Mouse (Mus musculus) heart, adult 2 months (tissue): ENCODE results near the gene Dusp21. TPM values are rescaled to one million over a fixed set of nuclear protein-coding genes. Genes with fewer than 3 reads are reported as not detected.

Experiments used
- DNase-seq, 2 experiments: peaks; one replicate each; pipeline ENCODE4 v3.0.0; 2021
- H3K27ac ChIP-seq: fragments of 200-600 bp; 2 replicates; pipeline ENCODE4 v1.8.1; 2022
- H3K27me3 ChIP-seq: fragments of 200-500 bp; 2 replicates; pipeline ENCODE4 v1.6.1; 2012; ENCODE audit warnings: mild to moderate bottlenecking, low read length, inconsistent platforms, mixed read lengths; ENCODE audit not compliant: control insufficient read depth, insufficient read depth
- H3K36me3 ChIP-seq: fragments of 200-500 bp; 2 replicates; pipeline ENCODE4 v1.6.1; 2012; ENCODE audit warnings: low read length, inconsistent platforms; ENCODE audit not compliant: control insufficient read depth, insufficient read depth
- H3K4me1 ChIP-seq: fragments of 200-500 bp; 2 replicates; pipeline ENCODE4 v1.6.1; 2011; ENCODE audit warnings: low read length; ENCODE audit not compliant: control insufficient read depth, insufficient read depth
- H3K4me3 ChIP-seq: fragments of 200-600 bp; 2 replicates; pipeline ENCODE4 v1.8.1; 2022
- H3K79me2 ChIP-seq: fragments of 200-500 bp; replicated peaks from 2 replicates; pipeline ENCODE4 v1.6.1; 2012; ENCODE audit warnings: mild to moderate bottlenecking, inconsistent platforms, low read length, moderate library complexity, mixed read lengths; ENCODE audit not compliant: control insufficient read depth, insufficient read depth
- H3K9ac ChIP-seq: fragments of 200-500 bp; 2 replicates; pipeline ENCODE4 v1.6.1; 2012; ENCODE audit warnings: low read depth, mild to moderate bottlenecking, control low read depth, inconsistent platforms, low read length, mixed read lengths
- CTCF ChIP-seq: fragments of 200-600 bp; IDR thresholded peaks from 2 replicates; pipeline ENCODE4 v1.8.1; 2022; ENCODE audit warnings: antibody characterized with exemption, mild to moderate bottlenecking, moderate library complexity
- EP300 ChIP-seq: fragments of 200-500 bp; IDR thresholded peaks from 2 replicates; pipeline ENCODE4 v1.6.1; 2011; ENCODE audit warnings: low read depth, low read length, control low read depth; ENCODE audit not compliant: insufficient read depth
- POLR2A ChIP-seq: fragments of 200-500 bp; IDR thresholded peaks from 2 replicates; pipeline ENCODE4 v1.6.1; 2011; ENCODE audit warnings: mild to moderate bottlenecking, low read depth, low read length, control low read depth; ENCODE audit not compliant: insufficient read depth
- WGBS: fragments of 180-500 bp; shearing (Covaris S2); methylation state at CpG from one replicate; pipeline ENCODE4 v1.1.7; 2018; 5-methylcytosine and 5-hydroxymethylcytosine counted together
- intact Hi-C: fragments of 180-260 bp; cut with DNase I; formaldehyde crosslinking; loops from one replicate; pipeline ENCODE4 v1.15.1; 2025
- polyA plus RNA-seq: library from polyadenylated mRNA; depleted of rRNA; stranded (reverse); fragments of >200 nt; gene quantifications from 2 replicates; pipeline ENCODE4 v1.2.3, GENCODE M21; 2012
- total RNA-seq, 2 experiments: library from RNA; stranded (reverse); gene quantifications; 2 replicates each; pipeline ENCODE4 v1.2.3; 2021

The Dusp21 gene
- total and polyA plus RNA-seq, 3 experiments: not detected

GRCm38 (mm10) chrX:18163917-18164624, 18.4 kb downstream of the Dusp21 start:
- Histone ChIP-seq H3K9ac (peak overlapping the region; percentile 97), H3K4me3 (peak overlapping the region; percentile 95), H3K36me3 (no peaks in the 10 kb centered on the region), H3K27me3 (no peaks in the 10 kb centered on the region), H3K27ac (peak overlapping the region; percentile 96), H3K79me2 (no peaks in the 10 kb centered on the region), H3K4me1 (no peaks in the 10 kb centered on the region)
- intact Hi-C loops: loop anchor here (5.0 to 10.0 kb wide), 4 partner anchors 73 to 639 kb away; no protein-coding TSS in a partner anchor
- TF ChIP-seq EP300 (no peak), POLR2A (0 out of 2 replicates have a peak, but pooled peaks have one; percentile 23)
- peak; percentile 21 to 45 for DNase-seq
- 2% methylated on average over 10 of the region's 10 CpGs for WGBS

GRCm38 (mm10) chrX:18165121-18165520, 19.5 kb downstream of the Dusp21 start:
- no peak overlapping the region for H3K27ac ChIP-seq
- H3K27me3 ChIP-seq: no peaks in the 10 kb centered on the region
- H3K36me3 ChIP-seq: no peaks in the 10 kb centered on the region
- no peak for DNase-seq
- intact Hi-C loops: loop anchor here (10.0 kb wide), 1 partner anchor 640 kb away; no protein-coding TSS in a partner anchor
- TF ChIP-seq POLR2A: no peak
- TF ChIP-seq EP300: no peak
- no peak for TF ChIP-seq CTCF
- H3K9ac ChIP-seq: no peak overlapping the region
- H3K4me1 ChIP-seq: no peaks in the 10 kb centered on the region; the same call in 1 of the 2 replicates
- H3K4me3 ChIP-seq: peak overlapping the region; percentile 95
- no peaks in the 10 kb centered on the region for H3K79me2 ChIP-seq
- WGBS: 43% methylated on average over 2 of the region's 2 CpGs

- intact Hi-C loops: loop anchor here (10.0 kb wide), 1 partner anchor 642 kb away; no protein-coding TSS in a partner anchor
- H3K4me3 ChIP-seq: no peak overlapping the region
- H3K4me1 ChIP-seq: no peaks in the 10 kb centered on the region; the same call in 1 of the 2 replicates
- H3K27me3 ChIP-seq: no peaks in the 10 kb centered on the region
- no peaks in the 10 kb centered on the region for H3K79me2 ChIP-seq
- TF ChIP-seq EP300: no peak
- no peak for TF ChIP-seq CTCF
- no peak for TF ChIP-seq POLR2A
- 48% methylated on average over 3 of the region's 3 CpGs for WGBS
- no peak overlapping the region for H3K27ac ChIP-seq
- H3K9ac ChIP-seq: no peak overlapping the region
- no peaks in the 10 kb centered on the region for H3K36me3 ChIP-seq
- DNase-seq: no peak
Observed at GRCm38 (mm10) chrX:18166961-18167360, 21.3 kb downstream of the Dusp21 start.

- 89% methylated on average over 1 of the region's 1 CpGs for WGBS
- TF ChIP-seq POLR2A (no peak), CTCF (peak; percentile 57), EP300 (no peak)
- Histone ChIP-seq H3K27me3 (no peaks in the 10 kb centered on the region), H3K36me3 (no peaks in the 10 kb centered on the region), H3K9ac (no peak overlapping the region), H3K4me3 (no peak overlapping the region), H3K27ac (no peak overlapping the region), H3K4me1 (no peaks in the 10 kb centered on the region; the same call in 1 of the 2 replicates), H3K79me2 (no peaks in the 10 kb centered on the region)
- intact Hi-C loops: loop anchor here (10.0 kb wide), 1 partner anchor 644 kb away; no protein-coding TSS in a partner anchor
- no peak for DNase-seq
Observed at GRCm38 (mm10) chrX:18168940-18169339, 23.3 kb downstream of the Dusp21 start.

DNA sequence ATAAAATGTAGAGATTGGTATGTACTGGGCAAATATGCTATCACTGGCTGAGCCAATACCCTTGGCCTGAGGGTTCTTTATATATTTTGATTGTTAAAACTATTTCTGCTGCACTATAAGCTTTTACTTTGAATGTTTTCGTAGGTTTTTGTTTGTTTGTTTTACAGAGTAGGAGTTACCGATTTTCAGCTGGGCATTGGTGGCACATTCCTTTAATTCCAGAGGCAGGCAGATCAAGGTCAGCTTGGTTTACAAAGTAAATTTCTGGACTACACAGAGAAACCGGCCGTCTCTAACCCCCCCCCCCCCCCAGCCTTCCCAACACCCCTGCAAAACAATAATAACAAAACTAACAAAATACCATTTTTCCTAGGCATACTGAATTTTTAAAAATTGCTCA, 29.2 kb downstream of the Dusp21 start:
- H3K27ac ChIP-seq: no peak overlapping the region
- 23% methylated on average over 4 of the region's 4 CpGs for WGBS
- no peaks in the 10 kb centered on the region; the same call in 1 of the 2 replicates for H3K36me3 ChIP-seq
- no peak overlapping the region for H3K9ac ChIP-seq
- TF ChIP-seq CTCF (no peak), EP300 (no peak), POLR2A (no peak)
- no peak for DNase-seq
- H3K4me3 ChIP-seq: no peak overlapping the region
- intact Hi-C loops: no loop called here
- H3K79me2 ChIP-seq: no peaks in the 10 kb centered on the region; the same call in 1 of the 2 replicates
- no peaks in the 10 kb centered on the region for H3K27me3 ChIP-seq
- no peaks in the 10 kb centered on the region; the same call in 1 of the 2 replicates for H3K4me1 ChIP-seq

DNA sequence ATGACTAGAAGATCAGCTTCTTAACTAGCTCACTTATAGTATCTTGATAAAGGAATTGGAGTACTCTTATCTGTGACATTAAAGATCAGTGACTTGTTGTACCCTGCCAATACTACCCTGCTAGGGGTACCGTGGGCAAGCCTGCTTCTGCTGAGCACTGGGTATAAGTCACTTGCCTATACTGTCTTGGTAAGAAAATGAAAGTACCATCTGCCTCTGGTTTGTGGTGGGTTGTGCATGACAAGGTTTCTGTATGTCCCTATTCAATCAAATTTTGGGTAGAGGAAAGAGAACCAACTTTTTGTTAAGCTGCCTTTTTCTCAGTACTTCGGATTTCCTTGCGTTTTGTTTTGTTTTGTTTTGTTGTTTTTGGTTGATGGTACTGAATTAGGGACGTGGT, 32.1 kb downstream of the Dusp21 start:
- Histone ChIP-seq H3K36me3 (no peaks in the 10 kb centered on the region; the same call in none of the 2 replicates), H3K27ac (no peak overlapping the region), H3K4me1 (no peaks in the 10 kb centered on the region; the same call in 1 of the 2 replicates), H3K4me3 (no peak overlapping the region), H3K9ac (no peak overlapping the region), H3K27me3 (no peaks in the 10 kb centered on the region), H3K79me2 (no peaks in the 10 kb centered on the region; the same call in 1 of the 2 replicates)
- TF ChIP-seq EP300: no peak
- no peak for TF ChIP-seq CTCF
- TF ChIP-seq POLR2A: no peak
- DNase-seq: no peak
- intact Hi-C loops: no loop called here
- 72% methylated on average over 4 of the region's 4 CpGs for whole genome bisulfite sequencing
